Mouse (Mus musculus) embryo, embryonic 10 days (tissue): ENCODE measurements around the gene Gm9745.
"Not testable (repeated sequence)": the region's sequence is repeated elsewhere in the genome, so short reads cannot be mapped to it uniquely, and the experiment has no call there.

Experiments used
- DNase-seq: peaks from one replicate; pipeline ENCODE4 v3.0.0-alpha.2; 2015; ENCODE audit warnings: low spot score

Gene Gm9745

DNA sequence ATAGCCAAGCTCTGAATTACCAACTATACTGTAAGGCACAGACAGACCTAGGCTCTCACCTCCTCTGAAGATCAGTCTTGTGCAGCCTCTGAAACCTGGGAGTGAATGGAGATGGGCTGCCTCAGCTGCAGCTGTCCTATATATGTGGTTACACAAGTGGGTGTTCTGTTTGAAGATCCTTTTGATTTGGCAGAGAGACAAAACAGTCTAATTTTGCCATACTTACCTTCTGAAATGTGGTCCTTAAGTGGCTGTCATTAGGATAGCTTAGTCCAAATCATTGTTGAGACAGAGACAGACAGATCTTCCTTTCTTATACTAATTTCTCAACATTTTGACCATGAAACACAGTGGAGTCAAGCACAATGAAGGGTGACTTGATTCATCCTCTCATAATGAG, at the start of gene Gm9745:
Gene Gm9745, minus strand, starts transcription at position 101 of the 400 bp plus-strand sequence.
- DNase-seq, result not testable (repeated sequence)

- DNase-seq, result not testable (repeated sequence)
Measured at GRCm38 (mm10) chr13:8997221-8997620, 49.2 kb upstream of the Gm9745 start.

DNA sequence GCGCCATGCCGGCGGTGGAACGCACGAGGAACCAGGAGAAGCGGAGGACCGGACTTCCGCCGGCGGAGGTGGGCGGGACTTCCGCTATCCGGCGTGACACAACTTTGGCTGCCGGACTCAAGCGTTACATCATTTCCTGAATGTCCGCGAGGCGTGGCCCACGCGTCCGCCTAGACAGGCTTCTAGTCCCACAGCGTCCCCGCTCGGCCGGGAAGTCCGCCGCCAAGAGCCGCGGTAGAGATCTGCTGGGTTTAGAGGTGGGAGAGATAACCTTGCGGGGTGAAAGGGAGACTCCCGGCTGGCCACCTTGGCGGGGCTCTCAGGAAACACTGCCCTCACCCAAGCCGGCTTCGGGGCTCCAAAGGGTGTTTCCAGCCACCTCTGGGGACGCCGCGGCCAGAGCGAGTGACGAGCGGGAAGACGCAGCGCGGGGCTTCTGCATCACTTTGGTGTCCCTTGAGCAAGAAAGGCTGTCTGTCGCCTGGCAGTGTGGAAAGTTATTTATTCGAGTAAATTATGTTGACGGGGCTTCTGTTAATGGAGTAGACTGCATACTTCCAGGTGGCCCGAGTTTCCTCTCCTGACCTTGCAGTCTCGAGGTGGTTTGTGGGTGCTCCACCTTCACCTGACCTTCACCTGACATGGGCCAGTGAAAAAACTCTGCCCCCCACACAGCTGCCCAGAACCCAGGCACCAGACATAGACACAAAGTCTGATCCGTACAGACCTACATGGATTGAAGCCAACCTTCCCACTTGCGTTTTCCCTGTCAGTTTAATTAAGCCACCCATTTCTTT, 48.2 kb upstream of the Gm9745 start, which contains the start of gene Gtpbp4:
Gene Gtpbp4, minus strand, starts transcription at position 94 of the 797 bp plus-strand sequence.
- DNase-seq, result peak; percentile 98

- DNase-seq, result peak; percentile 65
Measured at GRCm38 (mm10) chr13:8995159-8995989, 47.3 kb upstream of the Gm9745 start.

DNA sequence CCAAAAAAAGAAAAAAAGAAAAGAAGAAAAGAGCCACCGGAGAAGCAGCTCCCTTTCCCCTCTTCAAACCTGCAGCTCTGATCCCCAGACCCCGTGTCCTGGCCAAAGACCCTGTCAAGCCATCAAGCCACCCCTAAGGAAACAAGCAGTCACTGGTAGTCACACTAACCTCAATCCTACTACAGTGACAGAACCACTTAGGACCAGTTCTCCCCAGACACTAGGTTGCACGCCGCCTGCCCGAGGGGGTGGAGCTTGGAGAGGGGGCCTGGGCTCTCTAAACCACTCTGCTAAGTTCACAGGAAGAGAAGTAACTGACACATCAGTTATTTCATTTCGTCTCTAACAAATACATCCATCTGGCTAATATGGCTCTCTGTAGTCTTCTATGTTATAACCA, 44.2 kb upstream of the Gm9745 start:
- no peak for DNase-seq

GRCm38 (mm10) chr13:8972972-8973371, 24.9 kb upstream of the Gm9745 start:
- no peak for DNase-seq

- DNase-seq, result no peak
Measured at GRCm38 (mm10) chr13:8972369-8972768, 24.3 kb upstream of the Gm9745 start.

GRCm38 (mm10) chr13:8967742-8968141, 19.7 kb upstream of the Gm9745 start:
- no peak for DNase-seq

GRCm38 (mm10) chr13:8965224-8965623, 17.2 kb upstream of the Gm9745 start:
- DNase-seq, result no peak

- not testable (repeated sequence) for DNase-seq
Measured at GRCm38 (mm10) chr13:8962266-8962665, 14.2 kb upstream of the Gm9745 start.

GRCm38 (mm10) chr13:8961128-8961888, 13.3 kb upstream of the Gm9745 start:
- not testable (repeated sequence) for DNase-seq

DNA sequence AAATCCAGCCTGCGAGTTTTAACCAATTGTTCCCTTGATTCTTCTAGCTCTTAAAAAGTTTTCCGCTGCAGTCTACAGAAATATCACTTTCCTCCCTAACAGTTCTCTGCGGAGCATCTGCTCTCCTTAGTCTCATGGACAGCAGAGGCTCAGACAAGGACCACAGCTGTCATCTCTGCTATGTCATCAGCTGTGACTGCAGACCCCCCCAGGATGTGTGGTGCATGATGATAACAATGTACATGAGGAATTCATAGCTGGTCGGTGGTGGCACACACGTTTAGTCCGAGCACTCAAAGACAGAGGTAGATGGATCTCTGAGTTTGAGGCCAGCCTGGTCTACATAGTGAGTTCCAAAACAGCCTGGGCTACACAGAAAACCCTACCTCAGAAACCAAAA, 11.5 kb upstream of the Gm9745 start:
- not testable (repeated sequence) for DNase-seq

DNA sequence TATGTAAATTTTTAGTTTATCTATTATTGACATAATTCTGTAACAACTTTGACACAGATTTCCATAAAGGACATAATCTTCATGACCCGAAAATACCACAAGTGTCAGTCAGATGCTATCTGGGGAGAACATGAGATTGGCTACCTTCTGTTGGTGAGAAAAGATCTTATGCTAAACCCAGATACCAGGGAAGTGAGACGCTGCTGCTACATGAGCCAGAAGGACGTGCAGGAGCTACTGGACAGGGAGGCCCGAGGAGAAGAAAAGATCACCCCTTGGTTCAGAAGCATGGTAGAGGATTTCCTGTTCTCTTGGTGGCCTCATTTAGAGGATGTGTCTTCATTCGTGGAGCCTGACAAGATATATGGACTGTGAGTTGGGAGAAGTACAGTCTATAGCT, 11.0 kb upstream of the Gm9745 start:
- not testable (repeated sequence) for DNase-seq

DNA sequence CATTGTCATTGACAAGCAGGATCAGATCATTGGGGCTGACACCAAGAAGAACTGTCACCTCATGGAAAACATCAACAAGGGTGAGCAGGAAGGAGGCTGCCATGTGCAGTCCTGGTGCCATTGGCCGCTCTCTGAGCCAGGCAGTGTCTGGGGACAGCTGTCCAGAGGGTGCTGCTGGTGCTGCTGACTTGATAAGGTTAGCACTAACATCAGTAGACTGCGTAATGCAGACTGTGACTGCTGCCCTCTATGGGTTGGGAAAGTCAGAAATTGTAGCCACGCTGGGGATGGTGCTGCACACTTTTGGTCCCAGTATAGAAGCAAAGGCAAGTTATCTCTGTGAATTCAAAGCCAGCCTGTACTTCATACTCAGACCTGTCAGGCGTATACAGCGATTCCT, 8.8 kb upstream of the Gm9745 start:
- not testable (repeated sequence) for DNase-seq

DNA sequence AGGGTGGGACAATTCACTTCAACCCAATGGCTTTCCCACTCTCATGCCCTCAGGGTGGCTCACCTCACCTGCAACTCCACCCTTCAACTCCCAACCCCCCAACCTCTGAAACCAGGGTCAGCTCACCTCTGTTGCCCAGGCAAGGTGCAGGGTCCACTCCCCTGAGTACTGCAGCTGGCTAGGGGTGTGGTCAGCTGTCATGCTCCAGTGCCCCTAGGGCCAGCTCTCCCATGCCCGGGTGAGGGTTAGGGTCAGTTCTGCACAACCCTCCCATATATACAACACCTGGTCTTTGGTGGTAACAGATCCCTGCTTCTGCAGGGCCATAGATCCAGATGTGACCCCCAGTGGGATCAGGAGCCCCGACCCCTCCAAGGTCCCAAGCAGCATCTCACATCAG, 7.1 kb upstream of the Gm9745 start:
- DNase-seq, result not testable (repeated sequence)

DNA sequence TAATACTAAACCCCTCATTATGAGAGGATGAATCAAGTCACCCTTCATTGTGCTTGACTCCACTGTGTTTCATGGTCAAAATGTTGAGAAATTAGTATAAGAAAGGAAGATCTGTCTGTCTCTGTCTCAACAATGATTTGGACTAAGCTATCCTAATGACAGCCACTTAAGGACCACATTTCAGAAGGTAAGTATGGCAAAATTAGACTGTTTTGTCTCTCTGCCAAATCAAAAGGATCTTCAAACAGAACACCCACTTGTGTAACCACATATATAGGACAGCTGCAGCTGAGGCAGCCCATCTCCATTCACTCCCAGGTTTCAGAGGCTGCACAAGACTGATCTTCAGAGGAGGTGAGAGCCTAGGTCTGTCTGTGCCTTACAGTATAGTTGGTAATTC, 4.5 kb upstream of the Gm9745 start, which contains the start of gene Idi2:
Gene Idi2, plus strand, starts transcription at position 301 of the 400 bp plus-strand sequence.
- not testable (repeated sequence) for DNase-seq

DNA sequence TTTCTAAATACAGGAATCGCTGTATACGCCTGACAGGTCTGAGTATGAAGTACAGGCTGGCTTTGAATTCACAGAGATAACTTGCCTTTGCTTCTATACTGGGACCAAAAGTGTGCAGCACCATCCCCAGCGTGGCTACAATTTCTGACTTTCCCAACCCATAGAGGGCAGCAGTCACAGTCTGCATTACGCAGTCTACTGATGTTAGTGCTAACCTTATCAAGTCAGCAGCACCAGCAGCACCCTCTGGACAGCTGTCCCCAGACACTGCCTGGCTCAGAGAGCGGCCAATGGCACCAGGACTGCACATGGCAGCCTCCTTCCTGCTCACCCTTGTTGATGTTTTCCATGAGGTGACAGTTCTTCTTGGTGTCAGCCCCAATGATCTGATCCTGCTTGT, 4.2 kb downstream of the Gm9745 start:
- DNase-seq, result not testable (repeated sequence)

DNA sequence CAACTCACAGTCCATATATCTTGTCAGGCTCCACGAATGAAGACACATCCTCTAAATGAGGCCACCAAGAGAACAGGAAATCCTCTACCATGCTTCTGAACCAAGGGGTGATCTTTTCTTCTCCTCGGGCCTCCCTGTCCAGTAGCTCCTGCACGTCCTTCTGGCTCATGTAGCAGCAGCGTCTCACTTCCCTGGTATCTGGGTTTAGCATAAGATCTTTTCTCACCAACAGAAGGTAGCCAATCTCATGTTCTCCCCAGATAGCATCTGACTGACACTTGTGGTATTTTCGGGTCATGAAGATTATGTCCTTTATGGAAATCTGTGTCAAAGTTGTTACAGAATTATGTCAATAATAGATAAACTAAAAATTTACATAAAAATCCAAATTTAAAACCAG, 6.3 kb downstream of the Gm9745 start:
- not testable (repeated sequence) for DNase-seq

DNA sequence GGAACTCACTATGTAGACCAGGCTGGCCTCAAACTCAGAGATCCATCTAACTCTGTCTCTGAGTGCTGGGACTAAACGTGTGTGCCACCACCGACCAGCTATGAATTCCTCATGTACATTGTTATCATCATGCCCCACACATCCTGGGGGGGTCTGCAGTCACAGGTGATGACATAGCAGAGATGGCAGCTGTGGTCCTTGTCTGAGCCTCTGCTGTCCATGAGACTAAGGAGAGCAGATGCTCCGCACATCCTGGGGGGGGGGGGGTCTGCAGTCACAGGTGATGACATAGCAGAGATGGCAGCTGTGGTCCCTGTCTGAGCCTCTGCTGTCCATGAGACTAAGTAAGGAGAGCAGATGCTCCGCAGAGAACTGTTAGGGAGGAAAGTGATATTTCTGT, 6.9 kb downstream of the Gm9745 start:
- not testable (repeated sequence) for DNase-seq

DNA sequence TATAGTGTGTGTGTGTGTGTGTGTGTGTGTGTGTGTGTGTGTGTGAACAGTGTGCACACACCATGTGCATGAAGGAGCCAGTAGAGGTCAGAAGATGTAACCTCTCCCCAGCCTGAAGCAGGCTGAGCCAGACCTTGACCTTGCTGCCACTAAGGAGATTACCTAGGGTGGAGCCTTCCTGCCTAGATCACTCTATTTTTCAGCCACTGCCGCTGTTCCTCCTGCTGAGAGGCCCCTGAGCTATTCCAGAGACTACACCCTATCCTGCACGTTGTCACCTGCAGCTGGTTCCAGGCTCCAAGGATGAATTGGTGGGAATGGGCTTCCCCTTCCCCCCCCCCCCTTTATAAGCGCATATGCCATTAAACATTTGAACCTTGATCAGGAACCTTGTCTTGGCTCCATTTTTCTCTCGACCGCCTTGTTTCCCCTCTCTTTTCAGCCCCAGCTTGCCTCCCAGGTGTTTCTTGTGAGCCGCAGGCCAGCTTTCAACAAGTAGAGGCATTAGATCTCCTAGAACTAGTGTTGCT, 10.4 kb downstream of the Gm9745 start:
- DNase-seq, result not testable (repeated sequence)

DNA sequence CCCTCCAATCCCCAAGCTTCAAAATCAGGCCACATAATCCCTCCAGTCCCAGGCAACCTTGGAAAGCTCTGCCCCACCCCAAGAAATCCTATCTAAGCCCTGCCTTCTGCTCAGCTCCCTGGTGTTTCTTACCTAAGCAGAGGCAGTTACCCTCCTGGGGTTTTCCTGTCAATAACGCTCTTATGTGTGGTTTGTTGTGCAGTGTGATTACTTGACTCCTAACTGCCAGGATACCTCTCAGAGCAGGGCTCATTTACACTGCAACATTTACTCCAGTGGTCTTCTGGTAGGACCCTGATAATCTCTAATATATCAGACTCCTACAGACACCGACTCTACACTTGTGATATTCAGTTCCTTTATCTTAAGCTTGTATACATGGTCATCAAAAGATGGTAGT, 14.5 kb downstream of the Gm9745 start:
- no peak for DNase-seq

- not testable (repeated sequence) for DNase-seq
Measured at GRCm38 (mm10) chr13:8913890-8914289, 34.1 kb downstream of the Gm9745 start.
